ENCODE assay signal across 24 mouse cellular contexts in the genomic region with DNA sequence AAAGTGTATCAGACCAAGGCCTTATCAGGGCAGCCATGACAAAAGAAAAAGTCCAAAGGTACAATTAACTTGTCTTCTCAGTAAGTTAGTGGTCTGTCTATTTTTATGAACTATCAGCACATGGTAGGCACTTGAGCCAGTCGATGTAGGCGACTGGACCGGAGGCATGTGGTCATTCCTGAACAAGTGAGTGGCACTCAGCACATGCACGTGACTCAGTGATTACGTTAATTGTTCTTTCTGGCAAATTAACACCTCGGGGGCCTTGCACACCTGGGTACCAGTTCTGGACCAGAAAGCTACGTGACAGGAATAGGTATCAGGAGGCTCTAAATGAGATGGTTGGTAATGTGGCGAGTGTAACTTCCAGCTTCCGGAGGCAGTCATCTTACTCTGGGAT. TPM values are rescaled to one million over a fixed set of nuclear protein-coding genes. Genes with fewer than 3 reads are reported as not detected.
DNase-seq lines count a peak whose midpoint lies in the region; ATAC-seq and TF ChIP-seq lines count a peak whose summit lies in the region.
"Had no signal": no experiment of that assay in that cellular context is flagged by ENCODE, and none has a peak within 500 bp of the region (broad histone marks: within the 10 kb centered on the region; RNA-seq: fewer than 3 reads in every experiment).

No protein-coding gene starts in this region.

- H3K36me3 ChIP-seq in heart, adult 2 months (ENCODE audit: control insufficient read depth, insufficient read depth, low read length), result peaks cover 26% of the 10 kb centered on the region
- peaks cover 32% of the 10 kb centered on the region for H3K36me3 ChIP-seq in heart, embryonic 15.5 days
- peaks cover 21% of the 10 kb centered on the region for H3K36me3 ChIP-seq in myocyte (ENCODE audit: control insufficient read depth, insufficient read depth)

- no peak overlapping the region for H3K9ac ChIP-seq in heart, adult 2 months (ENCODE audit: low read depth, low read length)
- no peak overlapping the region for H3K9ac ChIP-seq in heart, embryonic 15.5 days
- H3K9ac ChIP-seq: hindbrain, embryonic 15.5 days; limb, embryonic 13.5 days; liver, embryonic 13.5 days; midbrain, embryonic 12.5 days had no signal

- no peak for TF ChIP-seq POLR2A in heart, adult 2 months (IDR thresholded peaks at IDR 0.05; ENCODE audit: insufficient read depth, low read depth, low read length)
- TF ChIP-seq POLR2A in myocyte (IDR thresholded peaks at IDR 0.05; ENCODE audit: insufficient read length, low read depth), result no peak

- no peak overlapping the region for H3ac ChIP-seq in myocyte (ENCODE audit: control insufficient read depth, insufficient read length)

- H3K27me3 ChIP-seq in heart, adult 2 months (ENCODE audit: control insufficient read depth, insufficient read depth, low read length), result no peaks in the 10 kb centered on the region
- H3K27me3 ChIP-seq in heart, embryonic 15.5 days, result no peaks in the 10 kb centered on the region
- no peaks in the 10 kb centered on the region for H3K27me3 ChIP-seq in myocyte (ENCODE audit: control insufficient read depth, insufficient read depth, insufficient read length)
- H3K27me3 ChIP-seq: hindbrain, embryonic 15.5 days; limb, embryonic 13.5 days; liver, embryonic 13.5 days; megakaryocyte, embryonic 14.5 days; midbrain, embryonic 12.5 days; Patski had no signal

- DNase-seq in heart, adult 2 months, result peak in 1 of 2 experiments; percentile 14
- DNase-seq in heart, postnatal 10 days, result no peak
- no peak for DNase-seq in heart, postnatal 36 days
- peak; percentile 2 to 35 for DNase-seq in kidney, postnatal 36 days
- DNase-seq in kidney, postnatal 14 days, result no peak
- DNase-seq: adrenal gland, postnatal 25 days; cerebellum, adult 18-20 months; cerebellum, postnatal 14 days; kidney, adult 8-10 months; liver, embryonic 13.5 days; lung, adult 18-20 months; retina, postnatal 1 day; right cerebral cortex, postnatal 14 days had no signal

- TF ChIP-seq EP300 in heart, adult 2 months (IDR thresholded peaks at IDR 0.05; ENCODE audit: insufficient read depth, low read depth, low read length), result peak; percentile 50; the same call in 1 of the 2 replicates

- H3K4me1 ChIP-seq in heart, adult 2 months (ENCODE audit: control insufficient read depth, insufficient read depth, low read length), result peaks cover 11% of the 10 kb centered on the region
- peaks cover 38% of the 10 kb centered on the region for H3K4me1 ChIP-seq in heart, embryonic 15.5 days (replicated peaks)
- H3K4me1 ChIP-seq: liver, embryonic 13.5 days had no signal

- H3K4me2 ChIP-seq in heart, embryonic 15.5 days, result no peak overlapping the region
- peak overlapping the region; percentile 65 for H3K4me2 ChIP-seq in myocyte (ENCODE audit: low read depth)
- H3K4me2 ChIP-seq: hindbrain, embryonic 15.5 days; limb, embryonic 13.5 days; liver, embryonic 13.5 days; midbrain, embryonic 12.5 days had no signal

- WGBS in heart, adult 2 months, result 71% methylated on average over 9 of the region's 9 CpGs
- WGBS in heart, embryonic 15.5 days, result 53% methylated on average over 9 of the region's 9 CpGs

- no peak overlapping the region for H3K4me3 ChIP-seq in heart, adult 2 months
- H3K4me3 ChIP-seq in heart, embryonic 15.5 days, result no peak overlapping the region
- H3K4me3 ChIP-seq in myocyte, result no peak overlapping the region
- H3K4me3 ChIP-seq: erythroblast, embryonic 14.5 days; hindbrain, embryonic 10.5 days; hindbrain, embryonic 15.5 days; limb, embryonic 13.5 days; liver, embryonic 13.5 days; megakaryocyte, embryonic 14.5 days; midbrain, embryonic 12.5 days had no signal

- no peaks in the 10 kb centered on the region for H3K79me2 ChIP-seq in heart, adult 2 months (replicated peaks; ENCODE audit: control insufficient read depth, insufficient read depth, low read length)
- H3K79me2 ChIP-seq in myocyte (ENCODE audit: control insufficient read depth, insufficient read depth), result no peaks in the 10 kb centered on the region

- no peaks in the 10 kb centered on the region for H3K9me3 ChIP-seq in heart, embryonic 15.5 days (replicated peaks)
- H3K9me3 ChIP-seq: hindbrain, embryonic 10.5 days; hindbrain, embryonic 15.5 days; limb, embryonic 13.5 days; liver, embryonic 13.5 days; megakaryocyte, embryonic 14.5 days; midbrain, embryonic 12.5 days had no signal

- no peak for TF ChIP-seq CTCF in heart, adult 2 months (IDR thresholded peaks at IDR 0.05)

- no peak overlapping the region for H3K27ac ChIP-seq in heart, adult 2 months
- 0 out of 2 replicates have a peak overlapping the region, but pooled peaks have one; percentile 10 for H3K27ac ChIP-seq in heart, embryonic 15.5 days
- H3K27ac ChIP-seq: hindbrain, embryonic 10.5 days; hindbrain, embryonic 15.5 days; limb, embryonic 13.5 days; liver, embryonic 13.5 days; midbrain, embryonic 12.5 days had no signal

- no peak for ATAC-seq in heart, embryonic 15.5 days (replicated peaks; ENCODE audit: insufficient number of reproducible peaks, insufficient read depth, low FRiP score, low read depth)
- ATAC-seq: forebrain, embryonic 16.5 days; lung, postnatal 0 days had no signal

- intact Hi-C loops in heart, adult 2 months (cut with DNase I), result loop anchor here (10.0 kb wide), 1 partner anchor 138 kb away; the partner anchor contains the start of genes D3Ertd751e and Sclt1
- intact Hi-C loops in heart, postnatal 10 days (cut with DNase I), result loop anchor here (2.0 to 5.0 kb wide), 2 partner anchors 16 to 425 kb away; no protein-coding TSS in a partner anchor
- intact Hi-C loops in heart, postnatal 36 days (cut with DNase I), result loop anchor here (5.0 kb wide), 1 partner anchor 255 kb away; no protein-coding TSS in a partner anchor

TF ChIP-seq in myocyte, 11 proteins besides CTCF, POLR2A, EP300 and RAD21:
- no peak for TF ChIP-seq CEBPB (IDR thresholded peaks at IDR 0.05; ENCODE audit: insufficient read depth, poor library complexity, severe bottlenecking)
- TF ChIP-seq MAX (IDR thresholded peaks at IDR 0.05; ENCODE audit: low read depth), result no peak
- TF ChIP-seq MYOG (IDR thresholded peaks at IDR 0.05; ENCODE audit: control insufficient read depth in 1 of 3, insufficient read depth in 1 of 3, insufficient read length in 2 of 3, low read depth in 2 of 3), result no peak
- no peak for TF ChIP-seq POLR2AphosphoS2 (IDR thresholded peaks at IDR 0.05; ENCODE audit: insufficient read length, low read depth)
- TF ChIP-seq SRF (IDR thresholded peaks at IDR 0.05; ENCODE audit: control insufficient read depth, insufficient read length, low read depth), result no peak
- TF ChIP-seq TCF3 (IDR thresholded peaks at IDR 0.05; ENCODE audit: insufficient read length, low read depth), result no peak
- no peak for TF ChIP-seq REST (IDR thresholded peaks at IDR 0.05; ENCODE audit: insufficient read depth, insufficient read length)
- no peak for TF ChIP-seq USF1 (IDR thresholded peaks at IDR 0.05; ENCODE audit: low read depth)
- TF ChIP-seq MYOD1 (IDR thresholded peaks at IDR 0.05; ENCODE audit: control insufficient read depth in 1 of 3, insufficient read length in 2 of 3, low read depth in 2 of 3), result no peak
- no peak for TF ChIP-seq TCF12 (IDR thresholded peaks at IDR 0.05; ENCODE audit: insufficient read depth, poor library complexity, severe bottlenecking)
- TF ChIP-seq E2F4 (IDR thresholded peaks at IDR 0.05; ENCODE audit: insufficient read depth), result no peak

RNA-seq across cellular contexts. Expression of gene Jade1, which starts 51.5 kb away (rescaled TPM):
- total RNA-seq in heart, adult 2 months (2021), result 10 to 100 TPM; 28.5 to 38.6 TPM
- 10.1 and 24.0 TPM in 2 replicates for polyA plus RNA-seq in heart, adult 2 months (2012; rRNA removed)
- 10 to 100 TPM; 35.4 to 42.4 TPM for total RNA-seq in heart, postnatal 10 days (2021)
- polyA plus RNA-seq in heart, embryonic 15.5 days (2015; fragmentation: Nextera tagmentation; extraction: Ambion mirVana), result 15.9 and 16.0 TPM in 2 replicates
- 10 to 100 TPM; 30.2 to 41.1 TPM for total RNA-seq in heart, postnatal 36 days (2021)
- 8.8 TPM for polyA plus RNA-seq in myocyte (2012; fragmentation: generic; extraction: Trizol)

Comparison
In these comparisons a context has a peak if more than half of its experiments do, and no peak if none do; other contexts are left out.
1. DNase-seq: peak in kidney, postnatal 36 days (2 of 2); none in heart, postnatal 10 days (0 of 2), heart, postnatal 36 days (0 of 2) and kidney, postnatal 14 days (single experiment).